Mouse (Mus musculus): ENCODE measurements around the gene Gm8206. TPM values are rescaled to one million over a fixed set of nuclear protein-coding genes. Genes with fewer than 3 reads are reported as not detected.
A peak's percentile ranks its signal among the peaks of the same experiment; 100 is the strongest.
"Not testable (repeated sequence)": the region's sequence is repeated elsewhere in the genome, so short reads cannot be mapped to it uniquely, and the experiment has no call there.

Gene Gm8206
- polyA plus RNA-seq (2012; rRNA removed): not detected in 2 replicates

- H3K4me1 ChIP-seq (ENCODE audit: control insufficient read depth, insufficient read depth, insufficient read length, low read length); H3K27ac ChIP-seq (ENCODE audit: insufficient read depth, low read depth, low read length); H3K4me3 ChIP-seq (ENCODE audit: low read depth, low read length); H3K36me3 ChIP-seq (ENCODE audit: control insufficient read depth, insufficient read depth, low read length); H3K27me3 ChIP-seq (ENCODE audit: control insufficient read depth, insufficient read depth, low read length): not testable (repeated sequence)
- WGBS: 90% methylated on average over 2 of the region's 3 CpGs
These were observed at the start of gene Gm8206 for GRCm38 (mm10) chr14:6093842-6094241. Gene Gm8206 (minus strand): TSS chr14:6093942.

GRCm38 (mm10) chr14:6125707-6126106 lies 32.0 kb upstream of the Gm8206 start, which contains the start of gene Gm3476:
Gene Gm3476 (minus strand): TSS chr14:6125807.
- H3K36me3 ChIP-seq (ENCODE audit: control insufficient read depth, insufficient read depth, low read length); H3K4me1 ChIP-seq (ENCODE audit: control insufficient read depth, insufficient read depth, insufficient read length, low read length); H3K27me3 ChIP-seq (ENCODE audit: control insufficient read depth, insufficient read depth, low read length); H3K27ac ChIP-seq (ENCODE audit: insufficient read depth, low read depth, low read length); H3K4me3 ChIP-seq (ENCODE audit: low read depth, low read length): not testable (repeated sequence)
- WGBS: no CpG with 5 or more reads among the region's 1 CpGs

- H3K36me3 ChIP-seq (ENCODE audit: control insufficient read depth, insufficient read depth, low read length); H3K27me3 ChIP-seq (ENCODE audit: control insufficient read depth, insufficient read depth, low read length); H3K27ac ChIP-seq (ENCODE audit: insufficient read depth, low read depth, low read length); H3K4me1 ChIP-seq (ENCODE audit: control insufficient read depth, insufficient read depth, insufficient read length, low read length): not testable (repeated sequence)
- 1% methylated on average over 42 of the region's 51 CpGs for WGBS
- H3K4me3 ChIP-seq (ENCODE audit: low read depth, low read length): peak within 1 kb of the TSS; percentile 50
These were observed 14.7 kb upstream of the Gm8206 start, which contains the start of gene Gm3468 for GRCm38 (mm10) chr14:6108272-6108925. Gene Gm3468 (minus strand): TSS chr14:6108665.

- H3K27ac ChIP-seq (ENCODE audit: insufficient read depth, low read depth, low read length); H3K4me1 ChIP-seq (ENCODE audit: control insufficient read depth, insufficient read depth, insufficient read length, low read length); H3K4me3 ChIP-seq (ENCODE audit: low read depth, low read length); H3K27me3 ChIP-seq (ENCODE audit: control insufficient read depth, insufficient read depth, low read length); H3K36me3 ChIP-seq (ENCODE audit: control insufficient read depth, insufficient read depth, low read length): not testable (repeated sequence)
- 4% methylated on average over 9 of the region's 9 CpGs for WGBS
These were observed 13.8 kb upstream of the Gm8206 start for GRCm38 (mm10) chr14:6107500-6107899.

GRCm38 (mm10) chr14:6058167-6058566 lies 35.6 kb downstream of the Gm8206 start, which contains the start of gene Gm6337:
Gene Gm6337 (minus strand): TSS chr14:6058267.
- H3K27ac ChIP-seq (ENCODE audit: insufficient read depth, low read depth, low read length); H3K27me3 ChIP-seq (ENCODE audit: control insufficient read depth, insufficient read depth, low read length); H3K36me3 ChIP-seq (ENCODE audit: control insufficient read depth, insufficient read depth, low read length); H3K4me1 ChIP-seq (ENCODE audit: control insufficient read depth, insufficient read depth, insufficient read length, low read length); H3K4me3 ChIP-seq (ENCODE audit: low read depth, low read length): not testable (repeated sequence)
- 77% methylated on average over 4 of the region's 4 CpGs for WGBS

- H3K27ac ChIP-seq (ENCODE audit: insufficient read depth, low read depth, low read length); H3K36me3 ChIP-seq (ENCODE audit: control insufficient read depth, insufficient read depth, low read length); H3K4me3 ChIP-seq (ENCODE audit: low read depth, low read length); H3K4me1 ChIP-seq (ENCODE audit: control insufficient read depth, insufficient read depth, insufficient read length, low read length); H3K27me3 ChIP-seq (ENCODE audit: control insufficient read depth, insufficient read depth, low read length): not testable (repeated sequence)
- 73% methylated on average over 7 of the region's 7 CpGs for WGBS
These were observed 106.6 kb downstream of the Gm8206 start for GRCm38 (mm10) chr14:5987136-5987535.

- H3K4me3 ChIP-seq (ENCODE audit: low read depth, low read length); H3K27me3 ChIP-seq (ENCODE audit: control insufficient read depth, insufficient read depth, low read length); H3K4me1 ChIP-seq (ENCODE audit: control insufficient read depth, insufficient read depth, insufficient read length, low read length); H3K27ac ChIP-seq (ENCODE audit: insufficient read depth, low read depth, low read length); H3K36me3 ChIP-seq (ENCODE audit: control insufficient read depth, insufficient read depth, low read length): not testable (repeated sequence)
- 55% methylated on average over 2 of the region's 2 CpGs for WGBS
These were observed 114.7 kb downstream of the Gm8206 start, which contains the start of gene Gm3453 for GRCm38 (mm10) chr14:5979037-5979436. Gene Gm3453 (minus strand): TSS chr14:5979137.

Other genes starting within 250 kb of the Gm8206 start
- not detected in 2 replicates for gene Gm8237, start 213.6 kb downstream of the Gm8206 start, polyA plus RNA-seq (2012; rRNA removed)
- not detected in 2 replicates for gene Gm3248, start 132.2 kb downstream of the Gm8206 start, polyA plus RNA-seq (2012; rRNA removed)
- not detected in 2 replicates for gene Gm3453, start 114.8 kb downstream of the Gm8206 start, polyA plus RNA-seq (2012; rRNA removed)
- not detected in 2 replicates for gene Gm6337, start 35.7 kb downstream of the Gm8206 start, polyA plus RNA-seq (2012; rRNA removed)
- 0.08 TPM in 1 of 2 replicates, not detected in the other for gene Gm3468, start 14.7 kb upstream of the Gm8206 start, polyA plus RNA-seq (2012; rRNA removed)
- not detected in 2 replicates for gene Gm3476, start 31.9 kb upstream of the Gm8206 start, polyA plus RNA-seq (2012; rRNA removed)
- not detected in 2 replicates for gene Gm21560, start 125.3 kb upstream of the Gm8206 start, polyA plus RNA-seq (2012; rRNA removed)
- not detected in 2 replicates for gene Gm3411, start 193.3 kb upstream of the Gm8206 start, polyA plus RNA-seq (2012; rRNA removed)
- gene Gm21103, start 210.9 kb upstream of the Gm8206 start, polyA plus RNA-seq (2012; rRNA removed): not detected in 2 replicates
- not detected in 2 replicates for gene Gm3618, start 249.7 kb upstream of the Gm8206 start, polyA plus RNA-seq (2012; rRNA removed)

Data from small intestine, adult 2 months (tissue).